Mouse (Mus musculus) heart, embryonic 11.5 days (tissue): ENCODE measurements around the gene Nrp2. TPM values are rescaled to one million over a fixed set of nuclear protein-coding genes. Genes with fewer than 3 reads are reported as not detected.

Source experiments
- ATAC-seq: fragments of 200-750 bp; cut with Nextera tagmentation; replicated peaks from 2 replicates; pipeline ENCODE4 v1.8.0; 2017; ENCODE audit warnings: moderate library complexity; ENCODE audit not compliant: insufficient number of reproducible peaks, low FRiP score, low TSS enrichment
- H3K27ac ChIP-seq: fragments of 300-500 bp; sonication (generic); 2 replicates; pipeline ENCODE4 v1.5.1; 2014; ENCODE audit warnings: mild to moderate bottlenecking, low read depth, low read length
- H3K27me3 ChIP-seq: fragments of 300-500 bp; sonication (generic); 2 replicates; pipeline ENCODE4 v1.6.1; 2014; ENCODE audit warnings: mild to moderate bottlenecking, low read length, mixed read lengths; ENCODE audit not compliant: control insufficient read depth, insufficient read depth
- H3K36me3 ChIP-seq: fragments of 300-500 bp; sonication (generic); 2 replicates; pipeline ENCODE4 v1.6.1; 2014; ENCODE audit warnings: mild to moderate bottlenecking, low read length, moderate library complexity, mixed read lengths; ENCODE audit not compliant: control insufficient read depth, insufficient read depth
- H3K4me1 ChIP-seq: fragments of 300-500 bp; sonication (generic); 2 replicates; pipeline ENCODE4 v1.6.1; 2014; ENCODE audit warnings: low read length; ENCODE audit not compliant: control insufficient read depth, insufficient read depth
- H3K4me2 ChIP-seq: fragments of 300-500 bp; sonication (generic); 2 replicates; pipeline ENCODE4 v1.6.1; 2014; ENCODE audit warnings: mild to moderate bottlenecking, moderate library complexity
- H3K4me3 ChIP-seq: fragments of 300-500 bp; sonication (generic); 2 replicates; pipeline ENCODE4 v1.5.1; 2014; ENCODE audit warnings: low read depth, low read length
- H3K9ac ChIP-seq: fragments of 300-500 bp; sonication (generic); 2 replicates; pipeline ENCODE4 v1.6.1; 2014; ENCODE audit warnings: mild to moderate bottlenecking, low read depth, low read length, moderate library complexity
- H3K9me3 ChIP-seq: fragments of 300-500 bp; sonication (generic); replicated peaks from 2 replicates; pipeline ENCODE4 v1.6.1; 2016; ENCODE audit warnings: low read length; ENCODE audit not compliant: control insufficient read depth
- WGBS: fragments of 180-500 bp; shearing (Covaris S2); extraction: QIAGEN DNeasy Blood & Tissue Kit; methylation state at CpG from one replicate; pipeline ENCODE4 v1.1.7; 2014; ENCODE audit not compliant: insufficient replicate concordance; 5-methylcytosine and 5-hydroxymethylcytosine counted together
- polyA plus RNA-seq: library from polyadenylated mRNA; unstranded; fragments of >200 nt; fragmentation: Nextera tagmentation; extraction: Ambion mirVana; gene quantifications from 2 replicates; pipeline ENCODE4 v1.2.1, GENCODE M21; 2014

The Nrp2 gene
- polyA plus RNA-seq, 1 experiment from 2014 or later: 5.5 TPM

- H3K27me3 ChIP-seq: no peaks in the 10 kb centered on the region
- no peak overlapping the region for H3K4me3 ChIP-seq
- peaks cover 3% of the 10 kb centered on the region; the same call in 1 of the 2 replicates for H3K36me3 ChIP-seq
- H3K4me2 ChIP-seq: no peak overlapping the region
- 83% methylated on average over 14 of the region's 14 CpGs for WGBS
- H3K9ac ChIP-seq: no peak overlapping the region
- no peaks in the 10 kb centered on the region for H3K9me3 ChIP-seq
- ATAC-seq: no peak
- peaks cover 16% of the 10 kb centered on the region for H3K4me1 ChIP-seq
- no peak overlapping the region for H3K27ac ChIP-seq
These were observed 46.6 kb downstream of the Nrp2 start for GRCm38 (mm10) chr1:62749716-62750115.

GRCm38 (mm10) chr1:62750408-62751008, 47.4 kb downstream of the Nrp2 start:
- Histone ChIP-seq H3K9ac (no peak overlapping the region), H3K4me3 (no peak overlapping the region), H3K4me1 (peaks cover 16% of the 10 kb centered on the region), H3K9me3 (no peaks in the 10 kb centered on the region), H3K36me3 (peaks cover 3% of the 10 kb centered on the region; the same call in 1 of the 2 replicates), H3K4me2 (no peak overlapping the region), H3K27ac (no peak overlapping the region), H3K27me3 (no peaks in the 10 kb centered on the region)
- no peak for ATAC-seq
- 72% methylated on average over 5 of the region's 5 CpGs for WGBS

DNA sequence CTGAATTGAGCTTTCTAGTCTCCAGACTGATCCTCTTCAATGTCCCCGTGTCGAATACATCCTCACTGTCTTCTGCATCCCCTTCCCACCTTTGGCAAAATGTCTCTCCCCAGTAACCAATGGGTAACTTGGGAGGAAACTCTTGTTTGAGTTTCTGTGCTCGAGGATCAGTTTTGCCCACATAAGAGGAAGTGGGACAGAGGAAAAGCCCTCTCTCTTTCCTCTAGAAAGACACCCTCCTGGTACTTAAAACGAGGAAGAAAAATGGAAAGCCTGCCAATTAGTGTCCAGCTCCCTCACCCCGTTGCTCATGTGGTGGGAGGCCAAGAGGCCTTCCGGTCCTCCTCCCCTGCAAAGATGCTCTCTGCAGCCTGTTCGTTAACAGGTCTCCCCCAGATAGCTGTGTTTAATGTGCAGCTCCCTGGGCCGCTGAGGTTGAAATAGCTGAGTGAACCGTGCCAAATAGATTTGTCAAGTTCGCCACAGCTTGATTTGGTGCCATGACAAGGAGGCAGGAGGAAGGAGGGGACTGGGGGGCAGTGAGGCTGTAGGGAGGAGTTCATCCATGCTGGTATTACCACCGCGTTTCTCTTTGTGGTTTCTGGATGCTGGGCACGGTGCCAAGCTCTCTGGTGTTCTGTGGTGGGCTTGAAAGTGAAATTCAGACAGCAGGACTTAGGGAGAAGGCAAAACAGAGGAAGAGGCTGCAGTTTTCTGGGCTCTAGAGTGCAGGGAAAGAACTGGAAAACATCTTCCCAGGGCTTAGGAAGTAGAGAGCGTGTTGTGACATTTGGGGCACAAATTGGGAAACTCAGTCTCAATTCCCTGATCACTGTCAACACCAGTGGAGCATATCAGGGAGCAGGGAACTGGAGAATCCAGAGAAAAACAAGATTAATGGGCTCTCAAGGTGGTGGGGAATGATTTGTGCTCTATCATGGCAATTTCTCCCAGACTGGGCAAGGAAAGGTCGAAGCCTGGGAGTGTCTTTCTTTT, 48.2 kb downstream of the Nrp2 start:
- H3K27me3 ChIP-seq: no peaks in the 10 kb centered on the region
- H3K27ac ChIP-seq: peak overlapping the region; percentile 38; the same call in 1 of the 2 replicates
- H3K9ac ChIP-seq: no peak overlapping the region
- no peak for ATAC-seq
- H3K36me3 ChIP-seq: peaks cover 3% of the 10 kb centered on the region; the same call in 1 of the 2 replicates
- H3K4me3 ChIP-seq: no peak overlapping the region
- 55% methylated on average over 15 of the region's 15 CpGs for whole genome bisulfite sequencing
- H3K9me3 ChIP-seq: no peaks in the 10 kb centered on the region
- H3K4me1 ChIP-seq: peaks cover 16% of the 10 kb centered on the region
- H3K4me2 ChIP-seq: no peak overlapping the region

GRCm38 (mm10) chr1:62752055-62752454, 49.0 kb downstream of the Nrp2 start:
- 84% methylated on average over 8 of the region's 8 CpGs for WGBS
- H3K4me2 ChIP-seq: no peak overlapping the region
- no peak for ATAC-seq
- no peaks in the 10 kb centered on the region for H3K27me3 ChIP-seq
- H3K27ac ChIP-seq: no peak overlapping the region
- no peak overlapping the region for H3K4me3 ChIP-seq
- no peak overlapping the region for H3K9ac ChIP-seq
- H3K4me1 ChIP-seq: peaks cover 16% of the 10 kb centered on the region
- H3K36me3 ChIP-seq: peaks cover 3% of the 10 kb centered on the region; the same call in 1 of the 2 replicates
- H3K9me3 ChIP-seq: no peaks in the 10 kb centered on the region

DNA sequence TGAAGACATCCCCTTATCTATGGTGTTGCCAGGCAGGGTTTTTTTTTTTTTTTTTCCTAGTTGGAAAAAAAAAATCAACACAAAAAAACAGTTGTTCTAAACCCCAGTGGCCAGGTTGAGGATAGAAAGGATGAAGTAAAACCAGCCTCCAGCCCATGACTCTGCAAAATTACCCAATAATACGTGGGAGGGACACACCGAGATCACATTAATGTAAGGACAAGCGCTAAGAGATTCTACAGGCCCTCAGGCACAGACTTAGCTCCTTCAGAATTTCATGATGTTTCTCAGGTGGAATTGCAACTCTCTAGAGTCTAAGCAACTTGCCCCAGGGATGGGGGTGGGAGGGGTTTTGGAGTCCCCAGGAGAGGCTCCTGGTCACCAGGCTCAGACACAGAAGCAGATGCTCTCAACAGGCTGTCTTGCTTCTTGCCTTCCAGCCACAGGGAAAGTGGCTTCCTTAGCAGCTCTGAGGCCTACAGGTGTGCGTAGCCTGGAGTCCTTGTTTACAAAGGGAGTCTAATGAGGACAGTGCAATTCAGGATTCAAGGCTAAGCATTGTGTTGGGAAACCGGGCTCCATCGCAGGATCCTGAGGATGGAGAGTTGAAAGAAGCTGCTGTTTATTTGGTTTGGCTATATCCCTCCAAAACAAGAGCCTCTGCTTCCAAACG, 49.7 kb downstream of the Nrp2 start:
- Histone ChIP-seq H3K27ac (no peak overlapping the region), H3K27me3 (no peaks in the 10 kb centered on the region), H3K36me3 (peaks cover 3% of the 10 kb centered on the region; the same call in 1 of the 2 replicates), H3K4me1 (peaks cover 10% of the 10 kb centered on the region), H3K4me3 (no peak overlapping the region), H3K9ac (no peak overlapping the region), H3K9me3 (no peaks in the 10 kb centered on the region), H3K4me2 (no peak overlapping the region)
- WGBS: 78% methylated on average over 7 of the region's 7 CpGs
- no peak for ATAC-seq

DNA sequence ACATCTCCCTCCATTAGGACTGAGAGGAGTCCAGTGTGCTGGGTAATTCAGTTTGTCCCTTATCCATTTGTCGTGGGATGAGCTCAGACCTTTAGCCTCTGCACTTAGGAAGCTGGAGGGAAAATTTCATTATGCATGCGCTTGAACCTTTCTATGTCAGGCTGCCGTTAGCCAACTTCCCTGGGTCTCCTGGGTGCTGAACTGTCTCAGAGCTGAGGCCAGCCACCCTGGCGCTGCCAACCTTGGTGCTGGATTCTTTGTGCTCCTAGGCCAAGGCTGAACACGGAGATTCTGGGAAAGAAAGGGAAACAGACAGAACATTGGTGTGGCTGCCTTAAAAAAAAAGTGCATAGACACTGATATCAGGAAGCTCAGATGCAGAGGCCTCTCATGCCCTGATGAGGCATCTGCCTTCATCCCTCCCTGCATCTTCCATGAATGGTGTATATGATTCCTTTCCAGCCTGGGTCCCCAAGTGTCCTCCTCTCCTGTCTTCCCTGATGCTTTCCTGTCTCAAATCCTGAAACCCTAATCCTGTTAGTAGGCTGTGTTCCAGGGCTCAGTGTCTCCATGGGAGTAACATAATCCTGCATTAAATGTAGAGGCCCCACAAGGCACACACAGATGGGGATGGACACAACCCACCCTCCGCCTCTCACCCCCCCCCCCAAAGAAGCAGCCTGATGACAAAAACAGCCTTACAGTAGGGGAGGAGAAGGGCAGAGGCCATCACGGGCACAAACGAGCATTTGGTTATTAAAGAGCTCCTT, 51.2 kb downstream of the Nrp2 start:
- 73% methylated on average over 8 of the region's 8 CpGs for WGBS
- no peak for ATAC-seq
- Histone ChIP-seq H3K27me3 (no peaks in the 10 kb centered on the region), H3K4me1 (peaks cover 8% of the 10 kb centered on the region), H3K9me3 (no peaks in the 10 kb centered on the region), H3K36me3 (no peaks in the 10 kb centered on the region), H3K27ac (no peak overlapping the region), H3K4me2 (no peak overlapping the region), H3K4me3 (no peak overlapping the region), H3K9ac (no peak overlapping the region)

- no peak for ATAC-seq
- no peak overlapping the region for H3K4me3 ChIP-seq
- no peaks in the 10 kb centered on the region for H3K9me3 ChIP-seq
- no peak overlapping the region for H3K9ac ChIP-seq
- H3K36me3 ChIP-seq: no peaks in the 10 kb centered on the region
- H3K27ac ChIP-seq: no peak overlapping the region
- peaks cover 4% of the 10 kb centered on the region; the same call in 1 of the 2 replicates for H3K4me1 ChIP-seq
- H3K27me3 ChIP-seq: no peaks in the 10 kb centered on the region
- WGBS: 27% methylated on average over 5 of the region's 5 CpGs
- no peak overlapping the region; the same call in 1 of the 2 replicates for H3K4me2 ChIP-seq
These were observed 57.0 kb downstream of the Nrp2 start for GRCm38 (mm10) chr1:62760086-62760485.

DNA sequence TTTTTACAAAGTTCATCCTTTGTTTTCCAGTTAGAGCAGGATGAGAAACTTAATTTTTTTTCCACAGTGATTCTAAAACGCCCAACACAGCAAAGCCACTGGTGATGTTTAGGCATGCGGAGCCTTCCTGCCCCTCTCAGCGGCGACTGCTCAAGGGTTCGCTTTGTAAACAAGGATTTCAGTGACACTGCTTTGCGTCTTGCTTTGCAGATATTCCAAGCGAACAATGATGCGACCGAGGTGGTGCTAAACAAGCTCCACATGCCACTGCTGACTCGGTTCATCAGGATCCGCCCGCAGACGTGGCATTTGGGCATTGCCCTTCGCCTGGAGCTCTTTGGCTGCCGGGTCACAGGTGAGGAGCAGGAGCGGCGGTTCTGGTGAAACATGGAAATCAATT, 57.5 kb downstream of the Nrp2 start:
- H3K4me2 ChIP-seq: no peak overlapping the region; the same call in 1 of the 2 replicates
- no peak overlapping the region for H3K9ac ChIP-seq
- no peaks in the 10 kb centered on the region for H3K9me3 ChIP-seq
- H3K27ac ChIP-seq: no peak overlapping the region
- no peak for ATAC-seq
- no peaks in the 10 kb centered on the region for H3K27me3 ChIP-seq
- WGBS: 73% methylated on average over 17 of the region's 17 CpGs
- H3K4me1 ChIP-seq: peaks cover 4% of the 10 kb centered on the region; the same call in 1 of the 2 replicates
- no peaks in the 10 kb centered on the region for H3K36me3 ChIP-seq
- no peak overlapping the region for H3K4me3 ChIP-seq
